Mouse (Mus musculus) layer of hippocampus, postnatal 25 days (tissue): Measurements from ENCODE around the gene Vps13d. TPM values are rescaled to one million over a fixed set of nuclear protein-coding genes. Genes with fewer than 3 reads are reported as not detected.

Experiments
- total RNA-seq, 2 experiments: library from RNA; stranded (reverse); gene quantifications; 2 replicates each; pipeline ENCODE4 v1.2.3; 2021

Vps13d gene
- total RNA-seq, 2 experiments from 2014 or later, result 60.5 to 66.0 TPM

Other genes with a start within 250 kb of the Vps13d start
- 1 to 10 TPM; 2.5 to 3.2 TPM for gene Tnfrsf1b, start 51.9 kb upstream of the Vps13d start, total RNA-seq
- gene Tnfrsf8, start 120.2 kb upstream of the Vps13d start, total RNA-seq, result 1 to 10 TPM in 1 of 2 experiments, under 1 TPM in 1; 0.79 to 1.1 TPM